Mouse (Mus musculus): ENCODE data around the gene Rbm20.
A peak's percentile ranks its signal among the peaks of the same experiment; 100 is the strongest.
"Not testable (repeated sequence)": the region's sequence is repeated elsewhere in the genome, so short reads cannot be mapped to it uniquely, and the experiment has no call there.

Gene Rbm20

GRCm38 (mm10) chr19:53797770-53798169 lies 120.7 kb downstream of the Rbm20 start:
- Histone ChIP-seq H3K36me3 (ENCODE audit: insufficient read depth, low read length) (no peaks in the 10 kb centered on the region), H3K9me3 (ENCODE audit: low read length) (no peaks in the 10 kb centered on the region), H3K27me3 (ENCODE audit: insufficient read depth, low read length) (no peaks in the 10 kb centered on the region), H3K4me3 (replicated peaks; ENCODE audit: low read length) (no peak overlapping the region), H3K4me1 (replicated peaks; ENCODE audit: low read depth, low read length) (peaks cover 5% of the 10 kb centered on the region; the same call in 1 of the 2 replicates)
- no peak for TF ChIP-seq CTCF (conservative IDR thresholded peaks at IDR 0.05; ENCODE audit: low read length)
- no peak for TF ChIP-seq POU5F1 (IDR thresholded peaks at IDR 0.05; ENCODE audit: borderline replicate concordance, low read length)
- no peak for TF ChIP-seq NANOG (IDR thresholded peaks at IDR 0.05; ENCODE audit: borderline replicate concordance, low read length)

DNA sequence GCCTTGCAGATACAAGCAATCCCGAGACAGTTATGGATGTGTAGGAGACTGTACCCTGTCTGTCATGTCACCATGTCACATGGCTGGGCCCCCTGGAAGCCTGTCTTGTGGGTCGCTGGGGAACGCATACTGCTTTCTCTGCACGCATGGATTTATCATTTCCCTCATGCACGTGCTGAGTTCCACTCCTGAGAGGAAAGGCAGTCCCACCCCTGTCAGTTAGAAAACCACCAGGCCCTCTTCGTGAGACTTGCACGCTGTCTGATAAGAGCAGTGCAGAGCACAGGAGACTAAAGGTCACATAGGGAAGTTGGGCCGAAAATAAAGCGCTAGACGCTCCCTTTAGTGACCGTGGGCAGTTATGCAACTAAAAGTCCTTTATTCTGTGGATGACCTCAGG lies 122.8 kb downstream of the Rbm20 start:
- Histone ChIP-seq H3K4me3 (replicated peaks; ENCODE audit: low read length) (no peak overlapping the region), H3K36me3 (ENCODE audit: insufficient read depth, low read length) (no peaks in the 10 kb centered on the region), H3K4me1 (replicated peaks; ENCODE audit: low read depth, low read length) (no peaks in the 10 kb centered on the region), H3K27me3 (ENCODE audit: insufficient read depth, low read length) (no peaks in the 10 kb centered on the region), H3K9me3 (ENCODE audit: low read length) (no peaks in the 10 kb centered on the region)
- TF ChIP-seq CTCF (conservative IDR thresholded peaks at IDR 0.05; ENCODE audit: low read length) (no peak), POU5F1 (IDR thresholded peaks at IDR 0.05; ENCODE audit: borderline replicate concordance, low read length) (no peak), NANOG (IDR thresholded peaks at IDR 0.05; ENCODE audit: borderline replicate concordance, low read length) (no peak)

GRCm38 (mm10) chr19:53800365-53800999 lies 123.4 kb downstream of the Rbm20 start:
- no peaks in the 10 kb centered on the region for H3K36me3 ChIP-seq (ENCODE audit: insufficient read depth, low read length)
- no peak for TF ChIP-seq POU5F1 (IDR thresholded peaks at IDR 0.05; ENCODE audit: borderline replicate concordance, low read length)
- TF ChIP-seq NANOG (IDR thresholded peaks at IDR 0.05; ENCODE audit: borderline replicate concordance, low read length), result no peak
- no peak for TF ChIP-seq CTCF (conservative IDR thresholded peaks at IDR 0.05; ENCODE audit: low read length)
- H3K9me3 ChIP-seq (ENCODE audit: low read length), result no peaks in the 10 kb centered on the region

GRCm38 (mm10) chr19:53801380-53801779 lies 124.3 kb downstream of the Rbm20 start:
- TF ChIP-seq NANOG (IDR thresholded peaks at IDR 0.05; ENCODE audit: borderline replicate concordance, low read length), result no peak
- TF ChIP-seq CTCF (conservative IDR thresholded peaks at IDR 0.05; ENCODE audit: low read length), result no peak
- no peak for TF ChIP-seq POU5F1 (IDR thresholded peaks at IDR 0.05; ENCODE audit: borderline replicate concordance, low read length)

More at GRCm38 (mm10) chr19:53800365-53800999, 123.4 kb downstream of the Rbm20 start:
- H3K4me3 ChIP-seq (replicated peaks; ENCODE audit: low read length), result no peak overlapping the region
- no peaks in the 10 kb centered on the region for H3K27me3 ChIP-seq (ENCODE audit: insufficient read depth, low read length)
- no peaks in the 10 kb centered on the region for H3K4me1 ChIP-seq (replicated peaks; ENCODE audit: low read depth, low read length)

GRCm38 (mm10) chr19:53801789-53802683 lies 124.9 kb downstream of the Rbm20 start:
- Histone ChIP-seq H3K27me3 (ENCODE audit: insufficient read depth, low read length) (no peaks in the 10 kb centered on the region), H3K4me1 (replicated peaks; ENCODE audit: low read depth, low read length) (peaks cover 5% of the 10 kb centered on the region; the same call in 1 of the 2 replicates), H3K4me3 (replicated peaks; ENCODE audit: low read length) (no peak overlapping the region), H3K9me3 (ENCODE audit: low read length) (no peaks in the 10 kb centered on the region), H3K36me3 (ENCODE audit: insufficient read depth, low read length) (no peaks in the 10 kb centered on the region)
- TF ChIP-seq POU5F1 (IDR thresholded peaks at IDR 0.05; ENCODE audit: borderline replicate concordance, low read length) (no peak), NANOG (IDR thresholded peaks at IDR 0.05; ENCODE audit: borderline replicate concordance, low read length) (no peak), CTCF (conservative IDR thresholded peaks at IDR 0.05; ENCODE audit: low read length) (no peak)

More at GRCm38 (mm10) chr19:53801380-53801779, 124.3 kb downstream of the Rbm20 start:
- H3K4me3 ChIP-seq (replicated peaks; ENCODE audit: low read length), result no peak overlapping the region
- no peaks in the 10 kb centered on the region for H3K36me3 ChIP-seq (ENCODE audit: insufficient read depth, low read length)
- H3K27me3 ChIP-seq (ENCODE audit: insufficient read depth, low read length), result no peaks in the 10 kb centered on the region
- H3K9me3 ChIP-seq (ENCODE audit: low read length), result no peaks in the 10 kb centered on the region
- H3K4me1 ChIP-seq (replicated peaks; ENCODE audit: low read depth, low read length), result peaks cover 4% of the 10 kb centered on the region; the same call in 1 of the 2 replicates

- peaks cover 1% of the 10 kb centered on the region for H3K27me3 ChIP-seq (ENCODE audit: insufficient read depth, low read length)
- peaks cover 21% of the 10 kb centered on the region for H3K4me1 ChIP-seq (replicated peaks; ENCODE audit: low read depth, low read length)
- no peak overlapping the region for H3K4me3 ChIP-seq (replicated peaks; ENCODE audit: low read length)
- H3K9me3 ChIP-seq (ENCODE audit: low read length), result no peaks in the 10 kb centered on the region
- H3K36me3 ChIP-seq (ENCODE audit: insufficient read depth, low read length), result no peaks in the 10 kb centered on the region
- TF ChIP-seq POU5F1 (IDR thresholded peaks at IDR 0.05; ENCODE audit: borderline replicate concordance, low read length), result no peak
- no peak for TF ChIP-seq NANOG (IDR thresholded peaks at IDR 0.05; ENCODE audit: borderline replicate concordance, low read length)
- TF ChIP-seq CTCF (conservative IDR thresholded peaks at IDR 0.05; ENCODE audit: low read length), result no peak
Observed at GRCm38 (mm10) chr19:53803954-53804353, 126.8 kb downstream of the Rbm20 start.

- Histone ChIP-seq H3K27me3 (ENCODE audit: insufficient read depth, low read length) (peaks cover 8% of the 10 kb centered on the region), H3K36me3 (ENCODE audit: insufficient read depth, low read length) (no peaks in the 10 kb centered on the region), H3K4me3 (replicated peaks; ENCODE audit: low read length) (no peak overlapping the region), H3K9me3 (ENCODE audit: low read length) (no peaks in the 10 kb centered on the region), H3K4me1 (replicated peaks; ENCODE audit: low read depth, low read length) (peaks cover 32% of the 10 kb centered on the region)
- no peak for TF ChIP-seq CTCF (conservative IDR thresholded peaks at IDR 0.05; ENCODE audit: low read length)
Observed at GRCm38 (mm10) chr19:53805063-53805462, 128.0 kb downstream of the Rbm20 start.

- Histone ChIP-seq H3K4me3 (replicated peaks; ENCODE audit: low read length) (no peak overlapping the region), H3K4me1 (replicated peaks; ENCODE audit: low read depth, low read length) (peaks cover 37% of the 10 kb centered on the region), H3K27me3 (ENCODE audit: insufficient read depth, low read length) (peaks cover 8% of the 10 kb centered on the region), H3K36me3 (ENCODE audit: insufficient read depth, low read length) (no peaks in the 10 kb centered on the region), H3K9me3 (ENCODE audit: low read length) (no peaks in the 10 kb centered on the region)
- TF ChIP-seq POU5F1 (IDR thresholded peaks at IDR 0.05; ENCODE audit: borderline replicate concordance, low read length) (no peak), CTCF (conservative IDR thresholded peaks at IDR 0.05; ENCODE audit: low read length) (no peak), NANOG (IDR thresholded peaks at IDR 0.05; ENCODE audit: borderline replicate concordance, low read length) (no peak)
Observed at GRCm38 (mm10) chr19:53806126-53806525, 129.0 kb downstream of the Rbm20 start.

- not testable (repeated sequence) for H3K27me3 ChIP-seq (ENCODE audit: insufficient read depth, low read length); H3K36me3 ChIP-seq (ENCODE audit: insufficient read depth, low read length); H3K9me3 ChIP-seq (ENCODE audit: low read length)
- peak overlapping the region; percentile 35; the same call in 1 of the 2 replicates for H3K4me3 ChIP-seq (replicated peaks; ENCODE audit: low read length)
- H3K4me1 ChIP-seq (replicated peaks; ENCODE audit: low read depth, low read length), result peaks cover 37% of the 10 kb centered on the region
Observed at GRCm38 (mm10) chr19:53806526-53807275, 129.6 kb downstream of the Rbm20 start.
